Mouse (Mus musculus): Measurements from ENCODE around the gene Shb. TPM values are rescaled to one million over a fixed set of nuclear protein-coding genes. Genes with fewer than 3 reads are reported as not detected.

Shb gene
- polyA plus RNA-seq, 1 experiment: not detected

- no peak for TF ChIP-seq POLR2A (IDR thresholded peaks at IDR 0.05; ENCODE audit: insufficient read depth, low read depth, low read length)
- no peak for TF ChIP-seq CTCF (IDR thresholded peaks at IDR 0.05; ENCODE audit: insufficient read depth, low read depth, low read length)
- Histone ChIP-seq H3K27ac (ENCODE audit: insufficient read depth, low read depth, low read length) (no peak overlapping the region), H3K4me1 (ENCODE audit: control insufficient read depth, insufficient read depth, low read length) (peaks cover 50% of the 10 kb centered on the region), H3K4me3 (ENCODE audit: insufficient read depth, low read depth, low read length) (no peak overlapping the region)
- WGBS: 81% methylated on average over 8 of the region's 8 CpGs
Measured at GRCm38 (mm10) chr4:45483271-45484245, 48.7 kb downstream of the Shb start.

GRCm38 (mm10) chr4:45482271-45482670 is 50.0 kb downstream of the Shb start:
- 91% methylated on average over 13 of the region's 13 CpGs for WGBS
- Histone ChIP-seq H3K4me1 (ENCODE audit: control insufficient read depth, insufficient read depth, low read length) (peaks cover 50% of the 10 kb centered on the region), H3K4me3 (ENCODE audit: insufficient read depth, low read depth, low read length) (no peak overlapping the region), H3K27ac (ENCODE audit: insufficient read depth, low read depth, low read length) (no peak overlapping the region)
- TF ChIP-seq CTCF (IDR thresholded peaks at IDR 0.05; ENCODE audit: insufficient read depth, low read depth, low read length): no peak
- TF ChIP-seq POLR2A (IDR thresholded peaks at IDR 0.05; ENCODE audit: insufficient read depth, low read depth, low read length): no peak

GRCm38 (mm10) chr4:45481431-45481830 is 50.8 kb downstream of the Shb start:
- TF ChIP-seq POLR2A (IDR thresholded peaks at IDR 0.05; ENCODE audit: insufficient read depth, low read depth, low read length) (no peak), CTCF (IDR thresholded peaks at IDR 0.05; ENCODE audit: insufficient read depth, low read depth, low read length) (no peak)
- Histone ChIP-seq H3K27ac (ENCODE audit: insufficient read depth, low read depth, low read length) (no peak overlapping the region), H3K4me1 (ENCODE audit: control insufficient read depth, insufficient read depth, low read length) (peaks cover 56% of the 10 kb centered on the region), H3K4me3 (ENCODE audit: insufficient read depth, low read depth, low read length) (no peak overlapping the region)
- 90% methylated on average over 5 of the region's 5 CpGs for WGBS

- 86% methylated on average over 3 of the region's 3 CpGs for WGBS
- no peak for TF ChIP-seq CTCF (IDR thresholded peaks at IDR 0.05; ENCODE audit: insufficient read depth, low read depth, low read length)
- peaks cover 64% of the 10 kb centered on the region for H3K4me1 ChIP-seq (ENCODE audit: control insufficient read depth, insufficient read depth, low read length)
- no peak overlapping the region for H3K27ac ChIP-seq (ENCODE audit: insufficient read depth, low read depth, low read length)
- H3K4me3 ChIP-seq (ENCODE audit: insufficient read depth, low read depth, low read length): no peak overlapping the region
Measured at GRCm38 (mm10) chr4:45480595-45480994, 51.7 kb downstream of the Shb start.

GRCm38 (mm10) chr4:45479433-45479832 is 52.8 kb downstream of the Shb start:
- 64% methylated on average over 10 of the region's 10 CpGs for WGBS
- no peak overlapping the region for H3K27ac ChIP-seq (ENCODE audit: insufficient read depth, low read depth, low read length)
- TF ChIP-seq POLR2A (IDR thresholded peaks at IDR 0.05; ENCODE audit: insufficient read depth, low read depth, low read length) (no peak), CTCF (IDR thresholded peaks at IDR 0.05; ENCODE audit: insufficient read depth, low read depth, low read length) (no peak)
- H3K4me1 ChIP-seq (ENCODE audit: control insufficient read depth, insufficient read depth, low read length): peaks cover 62% of the 10 kb centered on the region
- no peak overlapping the region for H3K4me3 ChIP-seq (ENCODE audit: insufficient read depth, low read depth, low read length)

- H3K27ac ChIP-seq (ENCODE audit: insufficient read depth, low read depth, low read length): peak overlapping the region; percentile 59
- 8% methylated on average over 7 of the region's 7 CpGs for WGBS
- H3K4me3 ChIP-seq (ENCODE audit: insufficient read depth, low read depth, low read length): no peak overlapping the region
- H3K4me1 ChIP-seq (ENCODE audit: control insufficient read depth, insufficient read depth, low read length): peaks cover 63% of the 10 kb centered on the region
- no peak for TF ChIP-seq CTCF (IDR thresholded peaks at IDR 0.05; ENCODE audit: insufficient read depth, low read depth, low read length)
- TF ChIP-seq POLR2A (IDR thresholded peaks at IDR 0.05; ENCODE audit: insufficient read depth, low read depth, low read length): no peak
Measured at GRCm38 (mm10) chr4:45478178-45478577, 54.1 kb downstream of the Shb start.

GRCm38 (mm10) chr4:45477047-45477446 is 55.2 kb downstream of the Shb start:
- Histone ChIP-seq H3K27ac (ENCODE audit: insufficient read depth, low read depth, low read length) (peak overlapping the region; percentile 59; the same call in 1 of the 2 replicates), H3K4me3 (ENCODE audit: insufficient read depth, low read depth, low read length) (no peak overlapping the region), H3K4me1 (ENCODE audit: control insufficient read depth, insufficient read depth, low read length) (peaks cover 70% of the 10 kb centered on the region)
- TF ChIP-seq CTCF (IDR thresholded peaks at IDR 0.05; ENCODE audit: insufficient read depth, low read depth, low read length): no peak
- 88% methylated on average over 3 of the region's 3 CpGs for WGBS

GRCm38 (mm10) chr4:45474832-45475231 is 57.4 kb downstream of the Shb start:
- WGBS: 81% methylated on average over 5 of the region's 5 CpGs
- Histone ChIP-seq H3K27ac (ENCODE audit: insufficient read depth, low read depth, low read length) (no peak overlapping the region), H3K4me1 (ENCODE audit: control insufficient read depth, insufficient read depth, low read length) (peaks cover 68% of the 10 kb centered on the region), H3K4me3 (ENCODE audit: insufficient read depth, low read depth, low read length) (no peak overlapping the region)
- TF ChIP-seq POLR2A (IDR thresholded peaks at IDR 0.05; ENCODE audit: insufficient read depth, low read depth, low read length): no peak
- no peak for TF ChIP-seq CTCF (IDR thresholded peaks at IDR 0.05; ENCODE audit: insufficient read depth, low read depth, low read length)

GRCm38 (mm10) chr4:45474131-45474530 is 58.1 kb downstream of the Shb start:
- Histone ChIP-seq H3K4me3 (ENCODE audit: insufficient read depth, low read depth, low read length) (no peak overlapping the region), H3K4me1 (ENCODE audit: control insufficient read depth, insufficient read depth, low read length) (peaks cover 64% of the 10 kb centered on the region), H3K27ac (ENCODE audit: insufficient read depth, low read depth, low read length) (no peak overlapping the region)
- TF ChIP-seq CTCF (IDR thresholded peaks at IDR 0.05; ENCODE audit: insufficient read depth, low read depth, low read length) (no peak), POLR2A (IDR thresholded peaks at IDR 0.05; ENCODE audit: insufficient read depth, low read depth, low read length) (no peak)
- WGBS: 97% methylated on average over 4 of the region's 4 CpGs
